Mouse (Mus musculus): Measurements from ENCODE around the gene Abi2. TPM values are rescaled to one million over a fixed set of nuclear protein-coding genes. Genes with fewer than 3 reads are reported as not detected.

Abi2 gene
- total RNA-seq, 2 experiments from 2014 or later = 13.5 to 19.4 TPM

DNA sequence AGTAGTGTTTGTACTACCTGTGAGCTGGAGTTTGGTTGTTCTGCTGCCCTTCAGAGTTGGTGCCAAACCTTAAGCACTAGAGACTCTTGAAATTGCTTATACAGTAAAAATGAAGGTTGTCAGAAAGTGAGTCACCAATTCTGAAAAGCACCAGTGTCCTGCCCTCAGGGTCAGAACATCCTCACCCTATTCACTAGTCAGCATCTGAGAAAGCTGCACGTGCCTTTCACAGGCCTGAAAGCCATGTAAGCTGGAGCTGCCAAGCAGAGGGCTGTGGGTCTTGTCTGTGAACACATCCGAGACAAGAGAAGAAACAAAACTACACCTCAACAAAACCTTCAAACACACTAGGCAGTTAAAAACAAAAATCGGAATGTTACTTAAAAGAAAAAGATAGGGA is 76.2 kb downstream of the Abi2 start:
- no peak for ATAC-seq (replicated peaks; ENCODE audit: poor library complexity)

DNA sequence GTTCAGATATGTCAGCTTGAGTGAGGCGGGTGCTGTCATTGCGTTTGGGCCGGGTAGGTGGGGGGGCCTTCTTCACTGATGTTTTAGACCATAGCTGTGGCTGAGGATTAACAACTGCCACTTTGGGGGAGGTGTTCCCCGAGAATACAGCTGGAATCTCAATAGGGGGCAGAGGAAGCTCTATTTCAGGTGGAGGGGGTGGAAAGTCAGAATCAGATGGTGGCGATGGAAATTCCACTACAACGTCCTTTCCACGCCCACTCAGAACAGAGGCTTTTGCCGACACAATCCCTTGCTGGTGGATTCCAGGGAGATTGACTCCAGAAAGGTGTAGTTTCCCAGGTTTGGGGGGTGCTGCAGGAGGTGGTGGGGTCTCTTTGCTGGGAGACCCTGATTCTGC is 79.2 kb downstream of the Abi2 start:
- ATAC-seq (replicated peaks; ENCODE audit: poor library complexity) = no peak

DNA sequence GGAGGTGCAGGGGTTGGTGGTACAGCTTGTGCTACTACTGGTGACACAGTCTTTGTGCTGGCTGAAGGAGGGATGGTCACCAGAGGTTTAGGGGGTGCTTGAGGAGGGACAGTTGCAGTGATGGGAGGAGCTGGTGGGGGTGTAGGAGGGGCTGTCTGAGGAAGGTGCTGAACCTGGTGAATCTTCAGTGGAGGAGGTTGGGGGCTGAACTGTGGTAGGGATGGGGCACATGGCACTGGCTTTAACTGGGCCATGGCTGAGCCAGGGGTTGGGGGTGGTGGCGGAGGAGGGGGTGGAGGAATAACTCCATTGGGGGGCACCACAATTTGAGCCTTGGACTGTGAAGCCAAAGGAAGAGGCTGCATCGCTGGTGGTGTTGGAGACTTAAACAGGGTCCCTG is 80.2 kb downstream of the Abi2 start:
- no peak for ATAC-seq (replicated peaks; ENCODE audit: poor library complexity)

DNA sequence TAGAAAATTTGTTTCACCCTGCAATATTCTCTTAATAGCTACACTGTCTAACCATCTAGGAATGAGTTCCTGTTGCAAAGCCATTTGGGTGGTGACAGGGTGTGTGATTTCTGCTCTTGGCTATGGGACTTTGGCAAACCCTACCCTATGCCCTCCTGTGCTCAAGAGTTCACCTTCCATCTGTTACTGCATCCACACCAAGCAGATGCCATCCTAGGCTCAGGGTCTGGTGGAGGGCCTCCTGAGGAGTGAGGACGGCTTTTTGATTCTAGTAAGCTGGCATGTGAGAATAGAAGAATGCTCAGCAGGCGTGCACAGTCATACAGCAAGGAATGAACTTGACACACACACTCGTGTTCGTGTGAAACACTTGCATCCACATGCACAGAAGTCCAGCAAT is 81.1 kb downstream of the Abi2 start:
- ATAC-seq (replicated peaks; ENCODE audit: poor library complexity) = no peak

DNA sequence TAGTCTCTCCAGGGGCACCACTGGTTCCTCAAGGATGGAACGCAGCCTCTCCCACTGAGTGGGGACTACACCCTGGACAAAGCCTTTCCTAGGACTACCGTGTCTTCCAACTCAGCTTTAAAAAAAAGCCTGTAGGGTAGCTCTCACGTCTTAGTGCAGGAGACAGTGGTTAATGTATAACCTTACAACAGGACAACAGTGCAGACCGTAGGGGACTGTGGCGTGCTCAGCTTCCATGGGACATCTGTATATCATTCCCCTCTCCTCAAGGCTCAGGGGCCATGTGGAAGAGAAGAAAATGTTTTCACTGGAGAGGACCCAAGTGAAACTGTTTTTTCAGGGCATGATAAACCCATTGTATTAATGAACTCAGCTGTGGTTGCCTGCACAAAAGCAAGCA is 83.0 kb downstream of the Abi2 start:
- ATAC-seq (replicated peaks; ENCODE audit: poor library complexity) = no peak

DNA sequence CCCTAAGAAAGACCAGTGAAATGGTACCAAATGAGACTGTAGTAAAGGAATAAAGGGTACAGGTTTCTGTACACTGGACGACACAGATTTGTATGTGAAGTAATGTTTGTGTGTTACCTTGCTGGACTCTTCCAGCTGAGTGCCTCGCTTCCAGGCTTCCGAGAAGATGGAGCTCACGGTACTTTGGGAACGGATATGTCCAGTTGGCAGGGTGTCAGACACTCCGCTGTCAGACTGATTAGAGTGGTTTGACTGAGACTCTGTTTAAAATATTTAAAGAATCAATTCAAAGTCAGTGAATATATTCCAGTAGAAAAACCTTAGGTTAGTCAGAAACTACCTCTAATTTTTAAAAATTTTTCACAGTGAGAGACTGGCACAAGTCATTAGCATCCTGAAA is 84.0 kb downstream of the Abi2 start:
- ATAC-seq (replicated peaks; ENCODE audit: poor library complexity) = no peak

DNA sequence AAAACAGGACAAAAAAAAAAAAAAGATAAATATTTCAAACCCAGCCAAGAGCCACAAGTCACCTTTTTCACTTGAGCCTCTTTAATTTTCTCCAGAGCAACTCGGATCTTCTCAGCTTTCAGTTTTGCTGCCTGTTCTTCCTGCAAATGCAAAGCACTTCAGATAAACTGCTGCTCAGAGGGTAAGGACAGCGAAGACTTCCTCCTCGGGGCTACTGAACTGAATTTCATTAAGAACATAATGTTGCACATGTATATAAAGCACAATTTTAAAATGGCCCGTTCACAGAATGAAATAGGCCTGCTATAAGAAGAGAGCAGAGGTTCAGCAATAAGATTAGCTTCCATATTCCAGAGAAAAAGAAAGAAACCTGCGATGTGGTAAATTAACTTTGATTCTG is 94.0 kb downstream of the Abi2 start:
- no peak for ATAC-seq (replicated peaks; ENCODE audit: poor library complexity)

DNA sequence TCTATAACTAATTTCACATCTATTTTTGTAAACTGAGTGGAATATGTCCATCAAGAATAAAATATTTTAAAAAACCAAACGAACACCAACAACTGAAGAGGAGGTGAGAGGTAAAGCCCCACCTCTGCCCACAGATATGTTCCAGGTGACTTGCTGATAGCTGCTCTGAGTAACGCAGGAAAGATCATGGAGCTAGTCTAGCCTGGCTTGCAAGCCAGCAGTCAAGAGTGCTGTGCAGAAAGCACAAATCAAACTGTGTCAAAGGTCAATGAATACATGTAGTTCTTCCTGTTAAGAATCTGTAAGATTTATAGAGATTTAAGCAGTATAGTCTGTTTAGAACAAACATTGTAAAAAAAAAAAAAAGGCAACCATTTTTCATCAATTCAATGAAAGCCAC is 101.2 kb downstream of the Abi2 start:
- ATAC-seq (replicated peaks; ENCODE audit: poor library complexity) = no peak

DNA sequence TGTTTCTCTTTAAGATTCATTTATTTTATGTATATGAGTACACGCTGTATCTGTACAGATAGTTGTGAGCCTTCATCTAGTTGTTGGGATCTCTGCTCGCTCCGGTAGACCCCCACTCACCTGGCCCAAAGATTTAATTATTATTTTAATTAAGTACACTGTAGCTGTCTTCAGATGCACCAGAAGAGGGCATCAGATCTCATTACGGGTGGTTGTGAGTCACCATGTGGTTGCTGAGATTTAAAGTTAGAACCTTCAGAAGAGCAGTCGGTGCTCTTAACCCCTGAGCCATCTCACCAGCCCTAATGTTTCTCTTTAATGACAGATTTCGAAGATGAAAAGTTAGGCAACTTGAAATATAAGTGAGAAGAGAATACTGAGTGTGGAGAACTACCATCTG is 120.7 kb downstream of the Abi2 start:
- no peak for ATAC-seq (replicated peaks; ENCODE audit: poor library complexity)

DNA sequence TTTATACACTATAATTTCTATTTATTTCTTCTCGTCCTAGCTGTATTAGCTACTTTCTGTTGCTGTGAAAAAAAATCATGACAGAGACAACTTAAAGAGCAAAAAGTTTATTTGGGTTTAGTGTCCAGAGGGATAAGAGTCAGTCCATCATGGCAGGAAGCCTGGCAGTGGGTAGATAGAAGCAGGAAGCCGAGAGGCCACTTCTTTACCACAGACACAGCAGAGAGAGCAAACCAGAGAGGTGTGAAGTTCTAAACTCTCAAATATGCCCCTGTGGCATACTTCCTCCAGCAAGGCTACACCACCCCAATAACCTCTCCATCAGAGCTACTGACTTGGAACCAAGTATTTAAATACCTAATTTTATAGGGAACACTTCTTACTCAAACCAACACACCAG is 121.2 kb downstream of the Abi2 start:
- no peak for ATAC-seq (replicated peaks; ENCODE audit: poor library complexity)

Other genes with a start within 250 kb of the Abi2 start
- 8.4 and 12.9 TPM in 2 replicates for gene Nbeal1, start 229.0 kb upstream of the Abi2 start, total RNA-seq (2015)
- 5.2 and 13.5 TPM in 2 replicates for gene Nbeal1, start 229.0 kb upstream of the Abi2 start, total RNA-seq (2017)
- 17.8 and 21.7 TPM in 2 replicates for gene Cyp20a1, start 66.3 kb upstream of the Abi2 start, total RNA-seq (2015)
- 24.6 and 29.3 TPM in 2 replicates for gene Cyp20a1, start 66.3 kb upstream of the Abi2 start, total RNA-seq (2017)
- gene Raph1, start 157.5 kb downstream of the Abi2 start, total RNA-seq (2015) = 11.6 and 15.5 TPM in 2 replicates
- gene Raph1, start 157.5 kb downstream of the Abi2 start, total RNA-seq (2017) = 1.5 and 2.5 TPM in 2 replicates